7 mouse cellular contexts compared by ENCODE assay signal in genomic region chr10:62847069-62847626, GRCm38 (mm10). TPM values are rescaled to one million over a fixed set of nuclear protein-coding genes. Genes with fewer than 3 reads are reported as not detected.
DNase-seq lines count a peak whose midpoint lies in the region; ATAC-seq and TF ChIP-seq lines count a peak whose summit lies in the region.

No protein-coding gene starts in this region.

- no peak for DNase-seq in limb, embryonic 10.5 days (ENCODE audit: low spot score)
- DNase-seq in adrenal gland, postnatal 25 days: peak; percentile 42
- peak; percentile 50 for DNase-seq in fibroblast of lung, adult 2 months (ENCODE audit: low read depth)
- peak; percentile 31 to 45 for DNase-seq in left cerebral cortex, adult 2 months (ENCODE audit: extremely low spot score in 1 of 2, low spot score in 2 of 2)
- no peak for DNase-seq in testis, postnatal 14 days (ENCODE audit: low spot score)

- H3K9ac ChIP-seq in limb, embryonic 13.5 days: no peak overlapping the region

- H3K4me2 ChIP-seq in limb, embryonic 13.5 days (replicated peaks): no peak overlapping the region; the same call in 1 of the 2 replicates

- TF ChIP-seq CTCF in left cerebral cortex, adult 2 months (IDR thresholded peaks at IDR 0.05): peak; percentile 44

- intact Hi-C loops in left cerebral cortex, adult 2 months (cut with DNase I): no loop called here

- peak; percentile 66 for ATAC-seq in limb, embryonic 13.5 days (ENCODE audit: low FRiP score, low read depth)
- ATAC-seq in erythroblast, adult 5-6 weeks (replicated peaks; ENCODE audit: low FRiP score, poor library complexity, severe bottlenecking): no peak

- no peak overlapping the region for H3K27ac ChIP-seq in limb, embryonic 13.5 days
- H3K27ac ChIP-seq in limb, embryonic 10.5 days: no peak overlapping the region
- H3K27ac ChIP-seq in left cerebral cortex, adult 2 months: peak overlapping the region; percentile 59

- no peak overlapping the region for H3K4me3 ChIP-seq in limb, embryonic 13.5 days
- no peak overlapping the region for H3K4me3 ChIP-seq in limb, embryonic 10.5 days
- H3K4me3 ChIP-seq in left cerebral cortex, adult 2 months: no peak overlapping the region

- H3K36me3 ChIP-seq in limb, embryonic 13.5 days: no peaks in the 10 kb centered on the region; the same call in 1 of the 2 replicates
- 0 out of 2 replicates have a peak, but pooled peaks cover 2% of the 10 kb centered on the region for H3K36me3 ChIP-seq in limb, embryonic 10.5 days

- no peaks in the 10 kb centered on the region for H3K9me3 ChIP-seq in limb, embryonic 13.5 days
- H3K9me3 ChIP-seq in limb, embryonic 10.5 days (replicated peaks): no peaks in the 10 kb centered on the region

- WGBS in limb, embryonic 13.5 days: 61% methylated on average over 12 of the region's 12 CpGs
- WGBS in limb, embryonic 10.5 days: 89% methylated on average over 12 of the region's 12 CpGs

- H3K4me1 ChIP-seq in limb, embryonic 13.5 days: peaks cover 24% of the 10 kb centered on the region
- peaks cover 19% of the 10 kb centered on the region for H3K4me1 ChIP-seq in limb, embryonic 10.5 days

- no peaks in the 10 kb centered on the region for H3K27me3 ChIP-seq in limb, embryonic 13.5 days
- H3K27me3 ChIP-seq in limb, embryonic 10.5 days (ENCODE audit: low read depth, poor library complexity, severe bottlenecking): no peaks in the 10 kb centered on the region

RNA-seq across cellular contexts. Expression of gene Ccar1, which starts 55.1 kb away (rescaled TPM):
- 140 and 141 TPM in 2 replicates for polyA plus RNA-seq in limb, embryonic 13.5 days (2015; fragmentation: Nextera tagmentation; extraction: Ambion mirVana)
- polyA plus RNA-seq in limb, embryonic 10.5 days (2016; fragmentation: Nextera tagmentation; extraction: Ambion mirVana): 143 and 175 TPM in 2 replicates
- 65.3 and 69.8 TPM in 2 replicates for total RNA-seq in adrenal gland, postnatal 25 days (2021)
- 10 to 100 TPM; 48.7 to 59.2 TPM for total RNA-seq in left cerebral cortex, adult 2 months (2021)
- 49.9 and 82.2 TPM in 2 replicates for total RNA-seq in erythroblast, adult 5-6 weeks (2015; ENCODE audit: low replicate concordance)
- 59.5 and 98.3 TPM in 2 replicates for total RNA-seq in erythroblast, adult 5-6 weeks (2017; ENCODE audit: low replicate concordance)

Comparison
In these comparisons a context has a peak if more than half of its experiments do, and no peak if none do; other contexts are left out.
1. DNase-seq: peak in adrenal gland, postnatal 25 days (single experiment), fibroblast of lung, adult 2 months (single experiment) and left cerebral cortex, adult 2 months (2 of 2); none in limb, embryonic 10.5 days (single experiment) and testis, postnatal 14 days (single experiment).